Mouse (Mus musculus) induced T-regulatory cell, adult 2 months (primary cell): ENCODE results near the gene Apbb2.

Source experiments
- DNase-seq: peaks from one replicate; pipeline ENCODE4 v3.0.0-alpha.2; 2012; ENCODE audit warnings: low read depth

Apbb2 gene

DNA sequence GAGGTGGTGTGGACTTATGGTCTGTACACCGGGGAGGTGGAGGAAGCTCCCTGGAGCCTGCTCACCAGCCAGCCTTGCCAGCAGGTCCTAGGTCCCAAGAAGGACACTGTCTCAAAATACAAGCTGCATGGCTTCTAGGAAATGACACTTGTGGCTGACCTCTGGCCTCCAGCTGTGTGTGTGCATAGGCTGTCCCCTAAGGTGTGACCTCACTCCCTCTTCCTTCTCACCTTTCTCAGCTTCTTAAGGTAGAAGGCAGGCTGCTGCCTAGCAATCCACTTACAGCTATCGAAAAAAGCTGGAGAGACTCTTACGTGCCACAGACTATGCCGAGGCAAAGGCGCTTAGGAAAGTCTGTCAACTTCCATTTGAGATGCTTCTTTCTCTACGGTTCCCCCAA lies 142.8 kb downstream of the Apbb2 start:
- no peak for DNase-seq

DNA sequence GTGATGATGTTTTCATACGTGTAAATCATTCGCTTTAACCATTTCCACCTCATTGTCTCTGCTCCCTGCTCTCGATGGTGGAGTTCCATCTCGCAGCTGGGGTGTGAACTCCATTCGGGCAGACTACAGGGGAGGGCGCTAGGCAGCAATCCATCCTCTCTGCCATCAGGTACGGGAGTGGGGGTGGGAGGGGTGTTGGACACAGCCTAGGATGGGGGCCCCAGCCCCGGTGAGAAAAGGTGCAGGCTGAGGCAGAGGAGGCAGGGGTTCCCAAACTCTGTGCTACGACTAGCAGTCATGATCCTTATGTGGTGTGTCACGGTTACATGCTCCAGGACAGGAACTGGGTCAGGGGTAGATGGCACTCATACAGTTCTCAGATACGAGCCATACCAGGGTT lies 144.4 kb downstream of the Apbb2 start:
- DNase-seq, result no peak

DNA sequence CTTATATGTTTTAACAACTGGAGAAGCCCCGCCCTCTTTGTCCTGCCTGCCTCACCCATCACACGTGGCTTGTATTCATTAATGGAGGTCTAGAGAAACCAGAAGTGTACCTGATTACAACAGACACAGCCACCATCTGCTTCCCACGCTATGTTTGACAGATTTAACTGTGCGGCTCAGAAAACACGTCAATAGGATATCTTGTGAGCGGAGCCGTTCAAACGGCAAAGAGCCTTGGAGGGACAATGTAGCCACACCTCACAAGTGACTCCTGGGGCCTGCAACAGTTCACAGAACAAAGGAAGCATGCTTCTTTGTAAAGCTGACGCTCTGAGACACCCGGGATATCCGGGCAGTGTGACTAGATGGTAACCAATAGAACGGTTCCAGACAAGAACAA lies 145.0 kb downstream of the Apbb2 start:
- no peak for DNase-seq

DNA sequence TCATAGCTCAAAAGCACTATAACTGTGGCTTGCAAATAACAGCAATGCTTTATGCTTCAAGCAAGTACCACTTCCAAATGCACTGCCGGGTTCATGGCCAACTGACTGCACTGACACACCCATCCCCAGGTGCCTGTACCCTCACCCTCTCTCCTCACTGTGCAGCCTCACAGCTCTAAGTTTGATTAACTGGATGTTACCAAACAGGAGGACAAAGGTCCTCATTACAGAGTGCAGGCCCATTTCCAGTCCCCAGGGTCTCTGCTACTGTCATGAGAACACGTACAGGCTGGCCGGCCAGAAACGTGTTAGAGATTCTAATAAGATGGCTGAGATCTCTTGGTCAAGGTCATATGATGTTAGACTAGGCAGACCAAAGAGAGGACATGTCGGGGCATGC lies 147.7 kb downstream of the Apbb2 start:
- no peak for DNase-seq

DNA sequence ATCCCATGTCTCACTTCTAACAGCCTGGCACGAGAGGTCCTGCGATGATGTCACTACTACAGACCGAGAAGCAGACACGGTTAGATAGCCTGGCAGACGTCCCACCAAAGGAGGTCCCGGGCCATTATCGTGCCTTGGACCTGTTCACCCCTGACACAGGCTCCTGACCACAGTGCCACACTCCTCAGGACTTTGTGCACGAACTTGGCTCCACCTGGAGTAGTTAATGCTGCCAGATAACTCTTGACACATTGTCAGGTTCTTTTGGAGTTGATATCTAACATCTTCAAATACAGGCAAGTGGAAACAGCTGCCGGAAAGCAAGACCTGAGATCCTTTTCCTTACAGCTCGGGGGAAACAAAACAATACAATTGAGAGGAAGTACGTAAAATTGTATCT lies 148.9 kb downstream of the Apbb2 start:
- no peak for DNase-seq

DNA sequence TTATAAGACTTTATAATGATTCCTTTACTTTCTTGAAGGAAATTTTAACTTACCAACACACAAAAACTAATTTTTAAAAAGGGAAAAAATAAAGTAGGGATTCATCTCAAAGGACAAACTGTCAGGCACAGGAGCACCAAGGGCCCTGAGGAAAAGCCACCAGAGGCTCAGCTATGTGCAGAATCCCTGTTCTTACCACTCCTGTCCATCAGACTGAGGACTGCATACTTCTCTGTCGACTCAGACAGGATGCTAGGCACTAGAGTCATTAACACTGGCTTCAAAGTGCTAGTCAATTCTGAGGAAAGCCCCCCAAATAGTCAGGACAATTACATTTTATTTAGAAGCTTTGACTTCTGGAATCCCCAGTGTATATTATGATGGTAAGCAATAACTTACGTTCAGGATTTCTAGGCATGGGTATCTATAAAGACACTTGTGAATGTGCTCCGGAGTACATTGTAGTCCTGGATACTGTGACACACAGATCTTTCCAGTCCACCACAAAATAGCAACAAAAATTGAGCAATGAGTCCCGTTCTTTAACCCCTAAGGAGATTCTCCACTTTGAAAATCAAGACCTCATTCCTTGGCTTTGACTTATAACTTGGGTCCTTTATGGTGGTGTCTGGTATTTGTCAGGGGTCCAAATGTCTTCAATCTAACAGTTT lies 150.1 kb downstream of the Apbb2 start:
- DNase-seq, result no peak

DNA sequence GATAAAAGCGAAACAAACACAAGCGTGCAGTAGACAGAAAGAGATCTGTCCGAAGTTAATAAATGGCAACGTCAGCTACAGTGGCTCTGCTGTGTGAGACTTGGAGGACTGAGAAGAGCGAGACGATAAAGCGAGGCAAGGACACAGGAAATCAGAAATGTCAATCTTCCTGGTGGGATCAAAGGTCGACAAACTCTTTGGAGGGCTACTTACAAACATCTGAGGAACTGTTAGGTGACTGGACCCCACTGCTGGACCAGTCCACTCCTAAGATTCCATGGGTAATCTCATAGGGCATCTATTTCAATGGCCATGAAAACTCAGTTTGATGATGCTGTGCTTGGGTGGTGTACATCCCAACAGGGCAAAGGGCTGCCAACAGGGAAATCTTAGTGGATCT lies 155.9 kb downstream of the Apbb2 start:
- DNase-seq, result no peak

DNA sequence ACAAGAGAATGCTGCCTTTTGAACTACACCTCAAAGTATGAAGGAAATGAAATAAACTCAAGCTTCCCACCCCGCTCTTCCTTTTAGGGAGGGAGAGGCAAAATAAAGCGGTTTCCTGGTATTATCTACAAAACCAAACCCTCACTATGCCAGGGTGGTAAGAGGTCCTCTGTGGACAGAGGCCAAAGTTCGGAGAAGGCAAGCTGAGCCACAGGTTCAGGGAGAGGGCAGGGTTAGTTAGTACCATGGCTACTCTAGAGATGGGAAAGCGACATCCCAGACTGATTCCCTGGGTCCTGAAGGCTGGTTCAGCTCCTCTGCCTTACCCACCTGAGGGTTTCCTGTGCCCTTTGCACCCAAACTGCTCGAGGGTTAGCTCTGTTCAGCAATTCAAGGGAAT lies 159.7 kb downstream of the Apbb2 start:
- no peak for DNase-seq

DNA sequence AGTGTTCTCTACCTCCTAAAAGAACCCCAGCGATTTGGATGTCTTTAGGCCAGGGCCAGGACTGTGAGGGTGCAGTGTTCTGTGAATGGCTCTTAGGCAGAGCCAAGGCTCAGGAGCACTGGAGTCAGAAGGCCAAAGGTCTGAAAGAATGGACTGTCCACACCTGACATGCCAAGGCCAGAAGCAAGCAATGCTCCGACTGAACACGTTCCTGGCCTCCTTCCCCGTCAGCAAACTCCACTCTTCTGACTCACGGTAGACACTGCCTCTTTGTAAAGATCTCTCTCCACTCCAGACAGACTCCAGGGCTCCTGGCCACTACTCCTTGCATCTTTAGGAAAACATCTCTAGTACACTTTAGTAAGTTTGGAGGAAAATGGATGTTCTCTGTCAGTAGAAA lies 163.3 kb downstream of the Apbb2 start:
- DNase-seq, result no peak

DNA sequence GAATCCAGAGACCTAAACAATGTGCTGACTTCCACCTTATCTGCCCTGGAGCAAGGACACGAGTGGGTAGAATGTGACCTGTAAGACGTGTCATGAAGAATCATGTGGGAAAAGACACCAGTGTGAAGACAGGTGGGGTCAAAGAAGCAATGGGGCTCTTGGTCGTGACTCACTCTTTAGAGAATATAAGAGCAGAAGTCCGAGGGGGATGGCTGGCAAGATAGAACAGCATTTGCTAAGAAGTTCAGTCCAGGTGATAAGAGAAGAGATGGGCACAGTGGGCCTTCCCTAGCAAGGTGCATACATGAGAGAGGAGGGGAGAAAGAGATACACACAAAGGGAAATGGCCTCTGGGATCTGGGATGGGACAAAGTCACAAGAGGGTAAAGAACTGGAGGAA lies 163.8 kb downstream of the Apbb2 start:
- no peak for DNase-seq

DNA sequence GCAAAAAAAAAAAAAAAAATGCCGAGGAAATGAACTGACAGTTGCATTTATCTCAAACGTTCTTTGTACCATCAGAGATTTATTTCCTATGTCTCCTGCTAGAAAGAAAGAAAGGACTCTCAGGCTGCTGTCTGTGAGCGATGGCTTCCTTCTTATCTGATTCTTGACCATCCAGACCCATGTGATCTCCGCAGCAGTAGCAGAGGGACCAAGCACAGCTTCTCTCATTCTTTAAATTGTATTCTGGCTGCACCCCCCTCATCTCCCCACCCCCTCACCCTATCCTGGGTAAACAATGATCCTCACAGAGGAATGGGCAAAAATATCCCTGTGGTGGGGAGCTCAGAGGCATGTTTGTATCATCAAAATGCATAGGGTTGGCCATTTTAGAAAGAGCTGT lies 165.5 kb downstream of the Apbb2 start:
- DNase-seq, result no peak

DNA sequence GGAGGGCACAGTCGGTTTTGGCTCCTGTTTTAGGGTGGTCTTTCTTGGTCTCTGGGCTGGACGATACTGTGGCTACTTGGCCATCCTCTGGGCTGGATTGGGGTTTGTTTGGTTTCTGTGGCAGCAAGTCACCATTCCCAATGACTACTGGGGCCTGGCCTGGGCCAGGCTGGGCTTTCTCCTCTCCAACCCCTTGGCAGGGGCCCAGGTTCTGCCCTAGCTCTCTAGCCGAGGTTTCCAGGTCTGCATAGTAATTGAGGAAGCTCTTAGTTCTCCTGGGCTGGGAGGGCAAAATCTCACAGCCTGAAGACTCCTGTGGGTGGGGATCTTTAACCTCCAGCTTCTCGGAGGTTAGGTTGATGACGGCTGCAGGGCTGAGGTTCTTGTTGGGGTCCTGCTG lies 167.0 kb downstream of the Apbb2 start:
- no peak for DNase-seq

DNA sequence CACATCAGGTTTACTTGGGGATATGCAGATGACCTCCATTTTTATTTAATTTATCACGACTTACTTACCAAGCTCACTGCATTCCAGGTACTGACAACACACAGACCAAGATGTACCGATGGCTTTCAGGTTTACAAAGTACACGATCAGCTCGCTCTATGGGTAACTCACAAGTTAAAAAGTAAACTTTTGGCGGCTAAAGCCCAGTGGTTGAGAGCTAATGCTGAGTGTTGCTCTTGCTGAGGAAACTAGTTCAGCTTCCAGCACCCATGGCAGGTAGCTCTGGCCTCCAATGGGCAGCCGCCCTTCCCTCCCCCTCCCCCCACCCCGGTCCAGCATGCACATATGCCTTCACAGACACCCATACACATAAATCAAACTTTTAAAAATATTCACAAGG lies 173.1 kb downstream of the Apbb2 start:
- no peak for DNase-seq

DNA sequence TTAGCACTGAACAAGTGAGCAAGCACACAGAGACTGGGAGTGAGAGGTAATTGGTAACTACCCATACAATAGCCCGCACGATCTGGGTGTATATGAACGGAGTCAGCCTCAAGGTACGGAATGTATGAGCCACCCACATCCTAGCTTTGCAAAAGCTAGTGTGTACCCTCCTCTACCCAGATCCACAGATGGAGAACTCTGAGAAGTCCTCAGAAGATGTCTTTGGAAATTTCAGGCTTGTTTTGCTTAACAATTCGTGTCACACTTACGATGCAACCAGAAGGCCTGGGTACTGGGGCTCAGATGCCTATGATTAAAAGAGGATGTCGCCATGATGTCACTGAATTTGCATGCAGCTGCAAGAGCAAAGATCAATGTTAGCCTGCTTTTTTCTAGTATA lies 176.3 kb downstream of the Apbb2 start:
- DNase-seq, result no peak

DNA sequence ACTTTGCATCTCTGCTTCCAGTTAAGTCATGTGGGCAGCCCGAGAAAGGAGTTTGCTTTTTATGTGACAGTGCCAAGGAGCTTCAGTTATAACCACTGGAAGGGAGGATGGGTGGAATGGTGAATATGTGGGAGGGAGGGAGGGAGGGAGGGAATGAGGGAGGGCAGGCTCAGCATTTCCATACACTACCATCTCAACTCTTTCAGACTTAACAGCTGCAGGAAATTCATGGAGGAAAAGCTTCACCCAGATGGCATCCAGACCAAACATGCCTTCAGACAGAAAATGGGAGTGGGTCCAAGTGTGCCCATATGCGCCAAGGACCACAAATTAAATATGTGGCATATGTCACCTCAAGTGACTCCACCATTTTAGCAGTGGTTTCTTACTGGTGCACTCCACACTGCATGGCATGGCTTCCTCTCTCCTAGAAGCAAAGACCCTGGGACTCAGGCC lies 181.8 kb downstream of the Apbb2 start:
- DNase-seq, result no peak

DNA sequence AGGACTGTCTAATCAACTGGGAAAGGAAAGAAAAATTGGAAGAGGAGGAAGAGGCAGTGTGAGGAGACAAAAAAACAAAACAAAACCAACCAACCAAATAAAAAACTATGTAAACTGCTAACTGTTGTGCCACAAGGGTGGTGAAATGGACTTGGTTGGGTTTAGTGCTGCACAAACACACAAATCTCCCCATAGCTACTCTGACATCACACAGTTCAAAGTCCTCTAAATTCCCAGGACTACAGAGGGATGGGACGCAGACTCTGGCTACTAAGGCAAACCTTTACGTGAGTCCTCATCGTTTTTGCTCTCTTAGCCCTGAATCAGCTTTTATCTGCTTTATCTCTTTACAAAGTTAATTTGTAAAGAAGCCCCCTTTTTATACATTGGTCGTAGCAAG lies 183.4 kb downstream of the Apbb2 start:
- no peak for DNase-seq

DNA sequence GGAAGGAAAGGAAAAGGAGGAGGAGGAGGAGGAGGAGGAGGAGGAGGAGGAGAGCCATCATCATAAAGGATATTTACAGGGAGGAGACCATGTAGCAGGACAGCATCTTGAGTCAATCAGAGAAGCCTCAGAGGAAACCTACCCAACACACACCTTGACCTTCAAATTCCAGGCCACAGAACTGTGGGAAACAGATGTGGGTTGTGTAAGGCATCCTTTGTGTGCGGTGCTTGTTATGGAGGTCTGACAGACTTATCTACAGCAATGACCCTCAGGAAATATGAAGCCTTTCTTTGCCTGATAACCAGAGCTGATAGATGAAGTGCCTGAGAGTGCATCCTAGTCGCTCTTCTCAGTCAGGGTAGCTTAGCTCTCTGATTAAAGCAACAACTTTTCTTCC lies 189.5 kb downstream of the Apbb2 start:
- no peak for DNase-seq

DNA sequence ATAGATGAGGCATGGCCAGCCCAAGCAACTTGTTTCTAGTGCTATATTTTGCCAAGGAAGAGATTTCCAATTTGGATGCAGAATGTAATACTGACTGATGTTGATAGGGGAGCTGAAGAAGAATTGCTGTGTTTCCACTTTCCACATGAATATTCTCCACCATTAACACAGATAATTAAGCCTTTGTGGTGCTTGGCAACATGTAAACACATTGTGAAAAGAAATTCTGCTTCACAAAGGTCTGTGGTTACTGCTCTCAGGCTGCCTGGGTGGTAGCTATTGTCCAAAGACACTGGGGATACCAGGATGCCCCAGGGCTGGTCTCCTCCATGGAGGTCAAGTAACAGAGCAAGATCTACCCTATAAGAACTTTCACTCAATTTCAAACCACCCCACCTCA lies 190.5 kb downstream of the Apbb2 start:
- DNase-seq, result no peak

DNA sequence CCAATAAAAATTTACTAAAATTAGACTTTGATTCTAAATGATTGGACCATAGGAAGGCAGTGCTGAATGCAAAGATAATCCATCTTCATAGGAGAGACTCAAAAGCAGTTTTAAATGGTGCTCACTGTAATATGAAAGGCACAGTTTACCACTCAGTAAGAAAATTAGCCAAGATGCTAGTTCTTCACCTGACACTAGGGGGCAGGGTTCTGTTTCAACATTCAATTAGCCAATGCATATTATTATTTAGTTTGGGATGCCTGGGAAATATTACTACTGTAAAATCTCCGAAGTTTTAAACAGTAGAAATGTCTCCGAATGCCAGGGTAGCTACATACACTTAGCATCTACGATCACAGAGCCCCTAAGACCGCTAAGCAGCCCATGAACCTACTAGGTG lies 194.7 kb downstream of the Apbb2 start:
- DNase-seq, result peak; percentile 26

DNA sequence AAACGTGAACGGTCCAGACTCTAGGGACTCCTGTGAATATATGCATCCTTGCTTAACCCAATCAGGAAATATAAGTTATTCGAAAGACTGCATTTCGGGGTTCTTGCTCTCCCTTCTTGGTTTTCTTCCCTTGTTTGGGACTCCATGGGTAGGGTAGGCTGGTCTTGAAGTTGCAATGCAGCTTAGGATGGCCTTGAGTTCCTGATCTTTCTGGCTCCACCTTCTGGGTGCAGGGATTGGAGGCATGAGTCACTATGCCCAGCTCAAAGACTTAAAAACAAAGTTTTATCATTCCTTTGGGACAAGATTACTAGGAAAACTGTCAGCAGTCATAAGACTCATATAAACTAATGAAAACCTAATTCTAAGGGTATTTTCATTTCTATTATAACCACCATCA lies 195.1 kb downstream of the Apbb2 start:
- DNase-seq, result no peak

DNA sequence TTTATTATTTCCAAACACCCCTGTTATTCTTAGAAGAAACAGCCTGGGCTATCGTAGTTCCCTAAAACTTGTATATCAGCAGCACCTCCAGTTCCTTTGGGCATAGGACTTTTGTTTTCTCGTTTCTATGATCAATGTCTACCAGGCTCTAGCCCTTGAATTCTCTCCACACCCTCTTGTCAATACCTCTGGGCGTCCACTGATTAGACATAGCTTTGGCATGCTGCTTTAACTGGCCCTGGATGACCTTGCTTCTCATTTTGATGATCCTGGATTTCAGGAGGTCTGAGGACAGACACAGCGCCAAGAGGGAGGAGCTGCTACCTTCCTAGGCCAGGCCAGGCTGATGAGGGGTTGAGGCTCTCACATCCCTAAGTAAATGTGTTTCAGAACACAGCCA lies 196.6 kb downstream of the Apbb2 start:
- DNase-seq, result no peak

DNA sequence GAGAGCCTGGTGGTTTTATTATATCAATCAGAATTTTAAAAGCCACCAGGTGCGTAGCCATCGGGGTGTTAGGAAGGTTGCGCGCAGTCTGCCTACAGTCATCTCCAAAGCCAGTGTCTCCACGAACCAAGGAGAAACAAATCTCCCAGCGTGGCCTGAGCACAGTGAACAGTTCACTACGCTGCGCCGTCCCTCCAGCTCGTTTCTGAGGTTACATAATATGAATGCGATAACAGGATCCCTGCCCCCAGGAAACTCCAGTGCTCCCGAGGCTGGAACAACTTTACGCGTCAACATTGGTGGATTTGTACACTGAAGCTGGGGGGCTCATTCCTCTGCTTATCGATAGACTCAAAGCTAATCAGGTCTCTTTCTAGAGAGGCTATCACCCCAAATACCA lies 197.4 kb downstream of the Apbb2 start:
- no peak for DNase-seq

DNA sequence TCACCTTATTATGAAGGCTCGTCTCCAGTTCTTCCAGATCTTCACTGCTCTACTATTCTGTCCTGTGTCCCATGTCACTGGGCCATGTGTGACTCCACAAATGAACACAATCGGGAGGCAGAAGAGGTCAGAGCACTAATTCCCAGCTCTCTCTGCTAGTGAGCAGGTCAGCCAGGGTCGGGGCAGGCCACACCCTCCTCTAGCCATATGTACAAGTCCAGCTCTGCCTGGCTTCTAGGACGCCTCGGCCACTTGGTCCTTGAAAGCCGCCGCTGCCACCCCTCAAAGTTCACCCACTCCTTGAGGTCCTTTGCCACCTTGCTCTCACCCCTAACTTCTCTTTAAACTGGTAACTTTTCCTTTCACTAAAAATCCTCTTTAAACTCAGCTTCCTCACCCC lies 198.6 kb downstream of the Apbb2 start:
- no peak for DNase-seq

DNA sequence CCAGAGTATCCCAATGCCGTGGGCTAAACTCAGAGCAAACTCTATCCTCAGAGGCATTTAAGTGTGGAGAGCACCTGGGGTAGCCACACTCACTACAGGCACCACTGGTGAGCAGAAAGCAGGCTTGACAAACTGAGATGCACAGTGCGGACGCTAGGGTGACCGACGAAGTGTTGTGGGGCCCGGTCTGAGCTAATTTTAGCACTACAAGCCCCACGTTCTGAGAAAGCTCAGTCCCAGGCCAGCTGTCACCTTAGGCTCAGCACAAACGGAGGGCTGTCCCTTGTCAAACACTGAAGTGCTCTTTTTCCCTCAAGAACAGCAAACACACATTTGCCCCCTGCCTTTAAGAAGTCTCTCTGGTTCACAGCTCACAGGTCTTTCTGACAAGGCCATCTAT lies 201.3 kb downstream of the Apbb2 start:
- DNase-seq, result no peak
